Mouse (Mus musculus) midbrain, embryonic 14.5 days (tissue): ENCODE measurements around the gene Plcl1. TPM values are rescaled to one million over a fixed set of nuclear protein-coding genes. Genes with fewer than 3 reads are reported as not detected.

Source experiments
- ATAC-seq: fragments of 200-750 bp; cut with Nextera tagmentation; 2 replicates; pipeline ENCODE4 v1.8.0; 2017; ENCODE audit warnings: moderate number of reproducible peaks, moderate library complexity; ENCODE audit not compliant: low FRiP score, low TSS enrichment
- DNase-seq: peaks from one replicate; pipeline ENCODE4 v3.0.0-alpha.2; 2015
- H3K27ac ChIP-seq: fragments of 300-500 bp; sonication (generic); replicated peaks from 2 replicates; pipeline ENCODE4 v1.5.1; 2014; ENCODE audit warnings: mild to moderate bottlenecking, low read depth, low read length, moderate library complexity
- H3K27me3 ChIP-seq: fragments of 300-500 bp; sonication (generic); 2 replicates; pipeline ENCODE4 v1.6.1; 2014; ENCODE audit warnings: low read length, control low read depth, mixed read lengths; ENCODE audit not compliant: control insufficient read depth, insufficient read depth
- H3K36me3 ChIP-seq: fragments of 300-500 bp; sonication (generic); 2 replicates; pipeline ENCODE4 v1.6.1; 2014; ENCODE audit warnings: low read length, control low read depth; ENCODE audit not compliant: control insufficient read depth, insufficient read depth
- H3K4me1 ChIP-seq: fragments of 300-500 bp; sonication (generic); 2 replicates; pipeline ENCODE4 v1.6.1; 2014; ENCODE audit warnings: mild to moderate bottlenecking, antibody characterized with exemption, low read length, control low read depth; ENCODE audit not compliant: control insufficient read depth, insufficient read depth
- H3K4me2 ChIP-seq: fragments of 300-500 bp; sonication (generic); 2 replicates; pipeline ENCODE4 v1.6.1; 2014; ENCODE audit warnings: mild to moderate bottlenecking, low read length, moderate library complexity
- H3K4me3 ChIP-seq: fragments of 300-500 bp; sonication (generic); replicated peaks from 2 replicates; pipeline ENCODE4 v1.5.1; 2014; ENCODE audit warnings: low read depth, low read length
- H3K9ac ChIP-seq: fragments of 300-500 bp; sonication (generic); replicated peaks from 2 replicates; pipeline ENCODE4 v1.6.1; 2014; ENCODE audit warnings: mild to moderate bottlenecking, low read length, moderate library complexity
- H3K9me3 ChIP-seq: fragments of 300-500 bp; sonication (generic); 2 replicates; pipeline ENCODE4 v1.6.1; 2016; ENCODE audit warnings: low read length, control low read depth, mixed read lengths; ENCODE audit not compliant: control insufficient read depth
- WGBS: fragments of 180-500 bp; shearing (Covaris S2); extraction: QIAGEN DNeasy Blood & Tissue Kit; methylation state at CpG from one replicate; pipeline ENCODE4 v1.1.7; 2014; 5-methylcytosine and 5-hydroxymethylcytosine counted together
- polyA plus RNA-seq: library from polyadenylated mRNA; unstranded; fragments of >200 nt; fragmentation: Nextera tagmentation; extraction: Ambion mirVana; gene quantifications from 2 replicates; pipeline ENCODE4 v1.2.1, GENCODE M21; 2014

The Plcl1 gene
- polyA plus RNA-seq, 1 experiment from 2014 or later, result 5.0 TPM

- Histone ChIP-seq H3K4me3 (no peak overlapping the region), H3K36me3 (no peaks in the 10 kb centered on the region)
- WGBS, result 91% methylated on average over 2 of the region's 2 CpGs
These were observed 23.3 kb downstream of the Plcl1 start for GRCm38 (mm10) chr1:55429051-55429450.

GRCm38 (mm10) chr1:55429708-55430107, 24.0 kb downstream of the Plcl1 start:
- Histone ChIP-seq H3K4me1 (no peaks in the 10 kb centered on the region), H3K27ac (no peak overlapping the region), H3K4me2 (no peak overlapping the region), H3K9me3 (no peaks in the 10 kb centered on the region), H3K9ac (no peak overlapping the region), H3K27me3 (no peaks in the 10 kb centered on the region), H3K36me3 (no peaks in the 10 kb centered on the region), H3K4me3 (no peak overlapping the region)
- WGBS, result 100% methylated on average over 1 of the region's 1 CpGs
- ATAC-seq, result no peak
- no peak for DNase-seq

More at GRCm38 (mm10) chr1:55429051-55429450, 23.3 kb downstream of the Plcl1 start:
- Histone ChIP-seq H3K27ac (no peak overlapping the region), H3K4me1 (no peaks in the 10 kb centered on the region), H3K4me2 (no peak overlapping the region), H3K9me3 (no peaks in the 10 kb centered on the region), H3K27me3 (no peaks in the 10 kb centered on the region), H3K9ac (no peak overlapping the region)
- DNase-seq (no peak), ATAC-seq (no peak)

GRCm38 (mm10) chr1:55430587-55430986, 24.9 kb downstream of the Plcl1 start:
- 98% methylated on average over 3 of the region's 3 CpGs for WGBS
- Histone ChIP-seq H3K9me3 (no peaks in the 10 kb centered on the region), H3K4me3 (no peak overlapping the region), H3K27me3 (no peaks in the 10 kb centered on the region), H3K4me1 (no peaks in the 10 kb centered on the region), H3K4me2 (no peak overlapping the region), H3K36me3 (no peaks in the 10 kb centered on the region), H3K27ac (no peak overlapping the region), H3K9ac (no peak overlapping the region)
- ATAC-seq, result no peak
- no peak for DNase-seq

- no peak for ATAC-seq
- Histone ChIP-seq H3K4me2 (no peak overlapping the region), H3K27ac (no peak overlapping the region), H3K36me3 (no peaks in the 10 kb centered on the region), H3K27me3 (no peaks in the 10 kb centered on the region), H3K9ac (no peak overlapping the region), H3K4me1 (no peaks in the 10 kb centered on the region), H3K4me3 (no peak overlapping the region), H3K9me3 (no peaks in the 10 kb centered on the region)
- 86% methylated on average over 5 of the region's 5 CpGs for WGBS
- no peak for DNase-seq
These were observed 30.9 kb downstream of the Plcl1 start for GRCm38 (mm10) chr1:55436589-55436988.

- Histone ChIP-seq H3K4me1 (no peaks in the 10 kb centered on the region), H3K4me2 (no peak overlapping the region), H3K36me3 (no peaks in the 10 kb centered on the region), H3K9ac (no peak overlapping the region), H3K4me3 (no peak overlapping the region), H3K9me3 (no peaks in the 10 kb centered on the region), H3K27me3 (no peaks in the 10 kb centered on the region), H3K27ac (no peak overlapping the region)
- no peak for DNase-seq
- no peak for ATAC-seq
- 81% methylated on average over 8 of the region's 8 CpGs for WGBS
These were observed 31.4 kb downstream of the Plcl1 start for GRCm38 (mm10) chr1:55437095-55437494.

- H3K9ac ChIP-seq, result no peak overlapping the region
- 75% methylated on average over 4 of the region's 4 CpGs for WGBS
- no peak overlapping the region for H3K4me3 ChIP-seq
- H3K27ac ChIP-seq, result no peak overlapping the region
- no peak for ATAC-seq
- H3K9me3 ChIP-seq, result no peaks in the 10 kb centered on the region
- no peaks in the 10 kb centered on the region for H3K36me3 ChIP-seq
- H3K4me1 ChIP-seq, result no peaks in the 10 kb centered on the region
- DNase-seq, result no peak
- no peak overlapping the region for H3K4me2 ChIP-seq
- no peaks in the 10 kb centered on the region for H3K27me3 ChIP-seq
These were observed 32.9 kb downstream of the Plcl1 start for GRCm38 (mm10) chr1:55438617-55439016.

- WGBS, result 90% methylated on average over 6 of the region's 6 CpGs
- Histone ChIP-seq H3K4me2 (no peak overlapping the region), H3K4me1 (no peaks in the 10 kb centered on the region), H3K27ac (no peak overlapping the region), H3K9ac (no peak overlapping the region), H3K4me3 (no peak overlapping the region), H3K9me3 (no peaks in the 10 kb centered on the region), H3K36me3 (no peaks in the 10 kb centered on the region), H3K27me3 (no peaks in the 10 kb centered on the region)
- no peak for ATAC-seq
- DNase-seq, result no peak
These were observed 39.4 kb downstream of the Plcl1 start for GRCm38 (mm10) chr1:55445043-55445688.

GRCm38 (mm10) chr1:55445689-55446044, 39.9 kb downstream of the Plcl1 start:
- Histone ChIP-seq H3K9ac (no peak overlapping the region), H3K27me3 (no peaks in the 10 kb centered on the region), H3K4me3 (no peak overlapping the region), H3K4me1 (no peaks in the 10 kb centered on the region), H3K36me3 (no peaks in the 10 kb centered on the region), H3K4me2 (no peak overlapping the region), H3K9me3 (no peaks in the 10 kb centered on the region), H3K27ac (no peak overlapping the region)
- DNase-seq, result no peak
- WGBS, result 77% methylated on average over 3 of the region's 3 CpGs
- no peak for ATAC-seq

GRCm38 (mm10) chr1:55446273-55446672, 40.6 kb downstream of the Plcl1 start:
- WGBS, result 89% methylated on average over 5 of the region's 5 CpGs
- ATAC-seq (no peak), DNase-seq (no peak)
- Histone ChIP-seq H3K4me3 (no peak overlapping the region), H3K9me3 (no peaks in the 10 kb centered on the region), H3K4me1 (no peaks in the 10 kb centered on the region), H3K4me2 (no peak overlapping the region), H3K27ac (no peak overlapping the region), H3K36me3 (no peaks in the 10 kb centered on the region), H3K9ac (no peak overlapping the region), H3K27me3 (no peaks in the 10 kb centered on the region)
